Mouse (Mus musculus) adrenal gland, postnatal 25 days (tissue): ENCODE data around the gene Sumo2. TPM values are rescaled to one million over a fixed set of nuclear protein-coding genes. Genes with fewer than 3 reads are reported as not detected.
"Not testable (repeated sequence)": the region's sequence is repeated elsewhere in the genome, so short reads cannot be mapped to it uniquely, and the experiment has no call there.

Source experiments
- DNase-seq: peaks from one replicate; pipeline ENCODE4 v3.0.0; 2021; ENCODE audit warnings: mixed read lengths
- total RNA-seq: library from RNA; stranded (reverse); gene quantifications from 2 replicates; pipeline ENCODE4 v1.2.3, GENCODE M21; 2021

Gene Sumo2
- total RNA-seq, 1 experiment from 2014 or later = 263 TPM

GRCm38 (mm10) chr11:115483726-115484125 is 52.4 kb downstream of the Sumo2 start:
- DNase-seq = peak; percentile 81

- no peak for DNase-seq
Observed at GRCm38 (mm10) chr11:115483278-115483677, 52.8 kb downstream of the Sumo2 start.

- DNase-seq = no peak
Observed at GRCm38 (mm10) chr11:115481553-115482259, 54.4 kb downstream of the Sumo2 start.

DNA sequence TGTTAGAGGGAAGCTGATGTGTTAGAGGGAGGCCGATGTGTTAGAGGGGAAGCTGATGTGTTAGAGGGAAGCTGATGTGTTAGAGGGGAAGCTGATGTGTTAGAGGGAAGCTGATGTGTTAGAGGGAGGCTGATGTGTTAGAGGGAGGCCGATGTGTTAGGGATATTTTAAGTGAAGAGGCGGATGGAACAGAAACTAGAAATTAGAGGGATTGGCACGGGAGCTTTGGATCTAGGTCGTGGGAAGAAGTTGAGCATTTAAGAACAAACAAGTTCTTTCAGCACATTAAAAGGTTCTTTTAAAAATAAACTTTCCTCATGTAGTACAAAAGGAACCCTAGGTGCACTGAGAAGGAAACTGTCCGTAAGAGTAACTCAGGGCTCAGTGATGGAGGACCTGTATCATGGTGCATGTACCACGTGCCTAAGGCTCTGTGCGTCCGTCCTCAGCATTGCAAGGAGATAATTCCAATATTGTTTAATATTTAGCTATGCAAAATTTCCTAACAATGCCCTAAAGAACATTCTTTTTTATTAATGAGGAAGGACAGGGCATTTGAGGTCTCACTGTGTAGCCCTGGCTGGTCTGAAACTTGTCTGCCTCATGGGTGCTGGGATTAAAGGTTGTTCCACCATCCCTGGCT is 57.7 kb downstream of the Sumo2 start:
- no peak for DNase-seq

GRCm38 (mm10) chr11:115477388-115477787 is 58.7 kb downstream of the Sumo2 start:
- not testable (repeated sequence) for DNase-seq

- DNase-seq = not testable (repeated sequence)
Observed at GRCm38 (mm10) chr11:115476630-115477029, 59.4 kb downstream of the Sumo2 start.

- no peak for DNase-seq
Observed at GRCm38 (mm10) chr11:115475758-115476237, 60.3 kb downstream of the Sumo2 start.

DNA sequence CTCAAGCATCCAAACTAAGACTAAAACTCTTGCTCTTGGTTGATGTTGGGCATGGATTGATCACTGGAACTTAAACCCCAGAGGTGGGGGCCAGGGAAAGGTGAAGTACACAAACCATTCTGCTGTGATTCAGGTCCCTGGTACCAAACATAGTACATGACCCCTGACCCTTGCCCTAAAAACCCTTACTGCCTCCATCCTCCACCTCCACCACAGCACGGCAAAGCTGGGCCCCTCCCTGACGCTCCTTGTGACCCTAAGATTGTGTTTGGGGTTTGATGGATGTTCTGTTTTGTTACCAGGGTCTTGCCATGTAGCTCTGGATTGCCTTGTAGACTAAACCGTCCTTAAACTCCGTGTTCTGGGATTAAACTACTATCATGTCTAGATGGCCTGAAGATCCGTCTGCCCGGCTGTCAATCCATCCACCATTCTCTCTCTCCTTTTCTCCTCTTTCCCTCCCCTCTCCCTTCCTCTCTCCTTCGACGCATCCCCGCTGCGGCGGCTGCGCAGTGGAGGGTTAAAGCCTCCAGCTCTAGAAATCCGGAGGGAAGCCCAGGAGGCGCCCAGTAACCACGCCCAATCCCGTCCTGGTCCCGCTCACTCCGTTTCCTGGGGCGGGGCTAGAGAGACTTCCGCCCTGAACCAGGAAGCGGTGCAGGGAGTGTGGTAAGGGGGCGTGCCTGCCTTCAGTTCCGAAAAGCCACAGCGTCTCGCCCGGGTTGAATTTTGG is 60.9 kb downstream of the Sumo2 start, which contains the start of gene Armc7:
Gene Armc7, plus strand, starts transcription at position 643 of the 733 bp plus-strand sequence.
- peak; percentile 93 for DNase-seq

GRCm38 (mm10) chr11:115473626-115474275 is 62.3 kb downstream of the Sumo2 start:
- DNase-seq = peak; percentile 87

Other genes with a start within 250 kb of the Sumo2 start
- gene Fads6, start 238.6 kb downstream of the Sumo2 start, total RNA-seq = 75.5 and 93.9 TPM in 2 replicates
- gene Otop2, start 229.1 kb downstream of the Sumo2 start, total RNA-seq = not detected in 2 replicates
- 0.62 and 0.79 TPM in 2 replicates for gene Ush1g, start 214.2 kb downstream of the Sumo2 start, total RNA-seq
- not detected in 2 replicates for gene Otop3, start 201.5 kb downstream of the Sumo2 start, total RNA-seq
- 13.2 and 14.8 TPM in 2 replicates for gene Hid1, start 168.5 kb downstream of the Sumo2 start, total RNA-seq
- 59.1 and 82.5 TPM in 2 replicates for gene Cdr2l, start 154.4 kb downstream of the Sumo2 start, total RNA-seq
- 140 and 153 TPM in 2 replicates for gene Mrpl58, start 132.5 kb downstream of the Sumo2 start, total RNA-seq
- gene Atp5h, start 116.3 kb downstream of the Sumo2 start, total RNA-seq = 518 and 521 TPM in 2 replicates
- gene Kctd2, start 116.1 kb downstream of the Sumo2 start, total RNA-seq = 59.9 and 72.4 TPM in 2 replicates
- 0.21 TPM in 1 of 2 replicates, not detected in the other for gene Trim80, start 95.7 kb downstream of the Sumo2 start, total RNA-seq
- gene Slc16a5, start 73.8 kb downstream of the Sumo2 start, total RNA-seq = not detected in 2 replicates
- gene Armc7, start 60.6 kb downstream of the Sumo2 start, total RNA-seq = 11.4 and 11.5 TPM in 2 replicates
- 131 and 151 TPM in 2 replicates for gene Nt5c, start 44.4 kb downstream of the Sumo2 start, total RNA-seq
- 91.7 and 92.8 TPM in 2 replicates for gene Jpt1, start 21.9 kb downstream of the Sumo2 start, total RNA-seq
- 54.0 and 60.7 TPM in 2 replicates for gene Nup85, start 28.2 kb upstream of the Sumo2 start, total RNA-seq
- gene Mrps7, start 67.6 kb upstream of the Sumo2 start, total RNA-seq = 89.3 and 99.8 TPM in 2 replicates
- 25.4 and 31.1 TPM in 2 replicates for gene Gga3, start 67.8 kb upstream of the Sumo2 start, total RNA-seq
- 135 and 205 TPM in 2 replicates for gene Mif4gd, start 76.7 kb upstream of the Sumo2 start, total RNA-seq
- 107 and 114 TPM in 2 replicates for gene Slc25a19, start 92.0 kb upstream of the Sumo2 start, total RNA-seq
- 109 and 166 TPM in 2 replicates for gene Grb2, start 172.3 kb upstream of the Sumo2 start, total RNA-seq
- 80.9 and 114 TPM in 2 replicates for gene Tmem94, start 229.2 kb upstream of the Sumo2 start, total RNA-seq